Mouse (Mus musculus) urinary bladder, postnatal 36 days (tissue): Measurements from ENCODE around the gene Rgs8.
A peak's percentile ranks its signal among the peaks of the same experiment; 100 is the strongest.

Experiments
- DNase-seq, 2 experiments: peaks; one replicate each; pipeline ENCODE4 v3.0.0; 2022; ENCODE audit warnings: low spot score in 2 of 2, mixed read lengths in 1 of 2

Rgs8 gene

DNA sequence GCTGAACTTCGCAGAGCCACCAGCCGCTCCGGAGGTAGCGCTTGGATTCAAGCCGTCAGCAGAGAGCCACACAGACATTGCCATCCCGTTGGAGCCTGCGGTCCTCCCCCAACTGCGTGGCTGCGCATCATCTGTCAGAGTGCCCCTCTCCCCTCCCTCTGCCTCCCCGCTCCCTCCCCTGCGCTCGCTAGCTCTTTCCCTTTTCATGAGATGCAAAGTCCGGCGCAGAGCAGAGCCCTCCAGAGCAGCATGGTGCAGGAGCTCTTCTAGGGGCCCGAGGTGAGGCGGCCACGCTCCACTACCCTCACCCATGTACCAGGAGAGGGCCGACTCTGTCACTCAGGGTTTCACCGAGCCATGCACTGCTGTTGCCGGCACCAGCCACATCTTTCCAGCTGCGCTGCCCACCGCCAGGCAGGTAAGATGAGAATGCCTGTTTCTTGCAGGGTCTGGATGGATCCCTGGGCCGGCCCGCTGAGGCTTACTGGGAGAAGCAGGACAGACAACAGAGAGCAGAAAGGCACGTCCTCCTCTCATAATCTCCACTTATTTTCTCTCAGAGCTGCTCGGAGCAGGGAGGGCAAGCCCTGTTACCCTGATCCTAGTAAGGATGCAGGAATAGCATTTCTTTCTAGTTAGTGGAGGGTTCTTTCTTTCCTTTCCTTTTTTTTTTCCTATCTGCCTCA lies at the start of gene Rgs8:
Gene Rgs8 (plus strand): TSS at position 88 of the 686 bp plus-strand sequence.
- no peak for DNase-seq

GRCm38 (mm10) chr1:153617340-153617830 lies 35.4 kb upstream of the Rgs8 start:
- no peak for DNase-seq

DNA sequence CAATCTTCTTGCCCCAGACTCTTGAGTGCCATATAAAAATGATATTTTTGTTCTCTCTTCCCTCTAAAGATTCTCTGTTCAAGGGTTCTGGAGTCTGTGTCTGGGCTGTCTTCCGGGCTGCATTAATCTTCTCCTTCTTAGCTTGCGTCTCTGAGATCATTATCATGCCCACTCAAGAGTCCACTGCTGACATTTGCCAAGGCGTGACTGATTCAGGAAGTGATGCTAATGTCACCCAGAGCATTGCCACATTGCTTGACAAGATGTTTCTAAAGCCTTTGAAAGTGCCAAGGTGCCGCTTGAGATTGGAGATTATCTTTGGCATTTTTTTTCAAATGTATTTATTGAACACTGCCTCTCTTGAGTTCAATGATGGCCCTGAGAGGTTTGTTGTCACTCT lies 29.8 kb upstream of the Rgs8 start:
- DNase-seq = no peak

- no peak for DNase-seq
These were observed 20.1 kb upstream of the Rgs8 start for GRCm38 (mm10) chr1:153632686-153633085.

- no peak for DNase-seq
These were observed 17.8 kb upstream of the Rgs8 start for GRCm38 (mm10) chr1:153635056-153635455.

DNA sequence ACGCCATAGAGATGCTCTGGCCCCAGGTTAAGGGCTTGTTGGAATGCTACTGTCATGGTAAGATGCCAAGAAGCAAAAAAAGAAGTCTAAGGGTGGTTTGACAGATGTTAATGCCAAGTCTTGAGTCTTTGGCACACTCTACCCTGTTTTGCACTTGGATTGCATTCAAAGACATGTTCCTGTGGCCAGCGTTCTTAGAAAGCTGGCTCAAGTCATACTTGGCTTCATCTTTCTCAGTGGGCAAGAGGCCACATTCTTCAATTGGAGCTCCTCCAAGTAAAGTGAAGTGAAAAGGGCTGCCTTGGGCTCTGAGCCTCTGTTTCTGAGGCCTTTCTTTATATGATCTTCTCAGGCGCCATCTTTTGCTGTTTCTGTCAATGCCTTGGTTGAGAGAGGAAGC lies 17.3 kb upstream of the Rgs8 start:
- peak; percentile 6 to 73 for DNase-seq

DNA sequence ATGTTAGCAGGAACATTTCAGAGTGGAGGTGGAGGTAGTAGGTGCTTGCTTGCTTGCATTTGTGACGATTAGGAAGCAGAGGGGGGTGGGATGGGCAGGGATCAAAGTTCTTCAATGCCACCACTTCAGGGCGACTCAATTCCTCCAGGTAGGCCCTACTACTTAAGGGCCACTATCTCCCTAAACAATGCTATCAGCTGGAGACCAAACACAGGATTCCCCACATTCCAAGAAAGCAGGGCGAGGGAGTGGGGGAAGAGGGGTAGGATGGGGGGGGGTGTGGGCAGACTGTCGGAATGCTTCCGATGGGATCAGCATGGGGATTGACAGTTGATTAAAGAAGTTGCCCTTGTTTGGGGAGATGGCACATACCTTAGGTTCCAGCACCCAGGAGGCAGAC lies 16.0 kb upstream of the Rgs8 start:
- no peak for DNase-seq

- peak in 1 of 2 experiments; percentile 16 for DNase-seq
These were observed 11.3 kb upstream of the Rgs8 start for GRCm38 (mm10) chr1:153641492-153641939.

DNA sequence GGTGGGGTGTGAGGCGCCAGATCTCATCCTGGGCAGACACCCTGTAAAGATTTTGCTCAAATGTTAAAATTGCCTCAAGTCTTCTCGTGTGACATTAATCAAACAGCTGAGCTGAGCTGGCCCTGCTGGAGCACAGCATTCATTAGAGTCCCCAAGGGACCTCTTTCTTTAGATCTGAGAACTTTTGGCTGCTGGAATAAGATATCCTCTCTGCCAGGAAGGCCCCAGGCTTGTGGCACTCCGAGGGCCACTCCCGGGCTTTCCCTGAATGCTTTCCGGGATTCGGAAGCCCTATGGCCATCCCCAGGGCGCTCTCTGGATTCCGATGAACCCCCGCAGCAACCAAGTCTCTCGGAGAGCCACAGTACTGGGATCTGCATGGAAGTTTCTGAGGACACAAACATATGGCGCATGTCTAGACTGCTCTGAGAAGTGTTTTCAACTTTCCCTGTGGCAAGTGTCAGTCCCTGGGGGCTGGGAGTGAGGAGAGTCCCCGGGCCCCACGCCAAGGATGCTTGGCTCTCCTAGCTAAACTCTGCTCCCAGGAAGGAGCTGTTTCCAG lies 10.8 kb upstream of the Rgs8 start:
- DNase-seq = peak; percentile 8 to 64

DNA sequence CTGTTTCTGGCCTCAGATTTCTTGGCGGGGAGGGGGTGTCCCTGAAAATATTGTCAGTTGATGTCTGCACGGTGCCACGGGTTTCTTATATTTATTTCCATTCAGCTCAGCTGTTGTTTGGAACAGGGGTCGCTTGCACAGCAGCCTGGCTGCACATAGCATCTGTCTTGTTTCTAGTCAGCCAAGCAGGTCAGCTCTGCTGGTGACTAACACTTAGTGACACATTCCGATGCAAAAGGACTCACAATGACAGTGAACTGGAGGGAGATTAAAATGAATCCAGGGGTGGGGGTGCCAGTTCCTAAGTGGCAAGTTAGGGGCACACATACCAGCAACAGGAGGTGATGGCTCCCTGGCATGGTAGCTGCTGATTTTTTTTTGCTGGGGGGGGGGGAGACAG lies 849 bp downstream of the Rgs8 start:
- DNase-seq = no peak

- no peak for DNase-seq
These were observed 6.8 kb downstream of the Rgs8 start for GRCm38 (mm10) chr1:153659666-153660065.

DNA sequence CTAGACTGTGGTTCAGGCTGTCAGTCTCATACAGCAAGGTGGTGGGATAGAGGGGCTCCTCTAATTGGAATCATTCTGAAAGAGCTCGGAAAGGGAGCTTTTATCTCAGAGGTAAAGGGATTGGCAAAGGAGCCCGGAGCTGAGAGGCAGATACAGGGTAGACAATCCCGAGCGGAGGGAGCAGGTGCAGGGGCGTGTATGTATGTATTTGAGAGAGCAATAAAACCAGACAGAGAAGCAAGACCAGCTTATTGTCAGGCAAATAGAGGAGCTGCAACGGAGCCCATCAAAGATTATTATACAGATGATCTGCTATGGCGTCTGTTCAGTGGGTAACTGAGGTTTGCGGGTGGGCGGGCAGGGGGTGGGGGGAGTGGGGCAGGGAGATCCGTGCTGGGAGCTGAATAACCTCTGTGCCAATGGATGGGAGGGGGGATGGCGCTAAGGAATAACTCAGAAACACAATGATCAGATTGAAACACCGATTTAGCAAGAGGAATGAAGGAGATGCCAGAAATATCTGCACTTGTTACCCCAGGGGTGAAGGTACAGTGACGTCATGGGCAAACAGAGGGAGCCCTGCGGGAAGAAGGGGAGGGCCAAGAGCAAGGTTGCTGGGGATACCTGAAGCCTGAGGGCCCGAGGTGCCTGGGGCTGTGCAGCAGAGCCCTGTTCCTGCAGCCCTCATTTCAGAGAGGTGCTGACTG lies 8.3 kb downstream of the Rgs8 start:
- DNase-seq = no peak

DNA sequence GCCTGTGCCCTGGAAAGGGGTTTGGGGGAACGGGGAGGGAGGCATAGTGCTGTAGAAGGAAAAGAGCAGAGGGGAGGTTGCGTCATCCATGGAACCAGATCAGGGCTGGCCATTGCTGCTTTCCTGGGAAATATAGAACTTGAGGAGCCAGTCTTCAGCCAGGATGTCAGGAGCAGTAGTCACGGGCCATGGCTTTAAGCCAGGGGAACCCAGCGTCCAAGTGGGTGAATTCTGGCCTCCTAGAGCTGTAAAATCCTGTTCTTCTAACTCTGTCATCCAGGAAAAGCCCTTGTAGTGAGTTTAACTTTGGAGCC lies 8.8 kb downstream of the Rgs8 start:
- peak in 1 of 2 experiments; percentile 43 for DNase-seq

GRCm38 (mm10) chr1:153662362-153662761 lies 9.5 kb downstream of the Rgs8 start:
- DNase-seq = no peak

DNA sequence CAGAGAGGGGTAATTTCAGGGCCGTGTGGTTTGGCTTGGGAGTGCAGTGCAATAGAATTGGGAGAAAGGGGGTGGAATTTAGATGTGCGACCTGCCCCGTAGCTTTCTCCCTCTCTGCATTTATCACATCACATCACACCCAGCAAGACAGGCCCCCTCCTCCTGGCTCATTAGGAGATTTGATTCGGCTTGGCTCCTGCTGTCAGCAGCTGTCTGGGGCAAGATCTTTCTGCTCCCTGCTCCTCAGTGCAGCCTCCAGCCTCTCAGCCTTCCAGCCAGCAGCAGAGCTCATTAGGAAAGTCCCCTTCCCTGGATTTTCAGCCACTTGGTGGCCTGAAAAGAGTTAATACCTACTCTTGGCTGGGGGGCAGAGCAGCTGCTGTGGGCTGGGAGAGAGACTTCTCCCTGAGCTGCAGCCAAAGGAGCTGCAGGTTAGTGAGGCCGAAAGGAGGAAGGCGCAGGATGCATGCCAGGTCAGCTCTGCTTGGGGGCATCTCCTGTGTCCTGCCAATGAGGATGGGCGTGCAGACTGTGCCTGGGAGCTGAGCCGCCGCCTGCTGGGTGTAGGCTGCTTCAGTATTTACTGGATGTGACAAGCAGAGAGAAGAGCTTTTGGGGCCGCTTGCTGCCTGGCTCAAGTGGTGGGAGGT lies 12.4 kb downstream of the Rgs8 start:
- no peak for DNase-seq

DNA sequence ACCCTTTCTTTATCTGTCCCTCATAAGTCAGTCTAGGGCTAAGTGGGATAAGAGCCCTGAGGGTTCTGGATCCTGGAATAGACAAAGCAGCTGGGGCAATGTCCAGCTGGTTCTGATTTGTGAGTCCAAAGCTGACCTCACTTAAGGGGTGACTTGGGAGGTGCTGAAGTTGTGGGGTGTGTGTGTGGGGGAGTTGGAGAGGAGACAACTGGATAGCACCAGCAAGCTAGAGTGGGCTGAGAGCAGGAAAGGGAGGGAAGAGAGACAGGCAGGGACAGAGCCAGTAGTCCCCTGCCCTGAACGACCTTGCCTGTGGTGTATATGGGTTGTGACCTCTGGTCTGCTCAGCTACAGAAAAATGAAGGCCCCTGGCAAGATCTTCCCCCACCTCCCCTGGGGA lies 13.4 kb downstream of the Rgs8 start:
- no peak for DNase-seq

- no peak for DNase-seq
These were observed 14.5 kb downstream of the Rgs8 start for GRCm38 (mm10) chr1:153667244-153667727.

- DNase-seq = no peak
These were observed 15.0 kb downstream of the Rgs8 start for GRCm38 (mm10) chr1:153667781-153668180.

- DNase-seq = peak in 1 of 2 experiments; percentile 21
These were observed 16.3 kb downstream of the Rgs8 start for GRCm38 (mm10) chr1:153669086-153669485.

- DNase-seq = no peak
These were observed 16.9 kb downstream of the Rgs8 start for GRCm38 (mm10) chr1:153669728-153670127.

- no peak for DNase-seq
These were observed 18.5 kb downstream of the Rgs8 start for GRCm38 (mm10) chr1:153671352-153671751.

GRCm38 (mm10) chr1:153672698-153673097 lies 19.9 kb downstream of the Rgs8 start:
- no peak for DNase-seq
